Mouse (Mus musculus) embryo, embryonic 9.5 days (tissue): ENCODE data around the gene Luc7l3.
"Not testable (repeated sequence)": the region's sequence is repeated elsewhere in the genome, so short reads cannot be mapped to it uniquely, and the experiment has no call there.

Experiments
- DNase-seq: peaks from one replicate; pipeline ENCODE4 v3.0.0-alpha.2; 2017; ENCODE audit errors: extremely low spot score

Gene Luc7l3

DNA sequence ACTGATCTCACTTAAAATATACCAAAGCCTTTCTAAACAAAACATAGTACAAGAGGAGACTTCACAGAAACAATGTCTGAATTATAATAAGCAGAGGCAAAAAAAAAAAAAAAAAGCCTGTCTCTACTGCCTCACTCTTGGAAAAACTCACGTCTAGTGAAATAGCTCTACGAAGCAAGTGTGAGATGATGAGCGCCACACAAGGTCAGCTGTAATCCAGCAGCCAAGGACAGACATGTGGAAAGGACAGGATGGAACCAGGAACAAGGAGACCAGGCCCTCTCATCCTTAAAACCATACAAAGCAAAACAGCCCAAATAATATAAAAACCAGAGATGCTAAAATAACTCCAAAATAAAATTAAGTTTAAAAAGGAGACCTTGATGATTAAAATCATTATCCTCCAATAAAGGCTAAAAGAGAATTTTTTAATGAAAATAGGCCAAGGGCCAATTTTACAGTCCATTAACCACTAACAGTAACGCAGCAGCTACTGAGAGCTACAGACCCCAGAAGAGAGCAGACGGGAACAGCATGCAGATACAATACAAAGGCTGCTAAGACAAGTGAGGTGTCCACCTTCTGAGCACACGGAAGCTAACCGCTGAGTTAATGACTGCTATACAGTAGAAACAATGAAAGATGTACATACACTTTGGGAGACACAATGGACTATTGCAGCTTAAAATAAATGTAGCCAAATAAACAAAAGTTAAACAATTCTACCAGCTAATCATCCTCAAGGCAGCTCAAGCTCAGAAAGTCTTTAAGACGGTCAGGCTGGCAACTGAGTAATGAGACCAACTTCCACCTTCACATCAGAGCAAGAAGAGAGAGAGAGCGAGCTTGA lies 26.6 kb downstream of the Luc7l3 start:
- no peak for DNase-seq

- DNase-seq: no peak
Observed at GRCm38 (mm10) chr11:94290062-94290740, 31.6 kb downstream of the Luc7l3 start.

DNA sequence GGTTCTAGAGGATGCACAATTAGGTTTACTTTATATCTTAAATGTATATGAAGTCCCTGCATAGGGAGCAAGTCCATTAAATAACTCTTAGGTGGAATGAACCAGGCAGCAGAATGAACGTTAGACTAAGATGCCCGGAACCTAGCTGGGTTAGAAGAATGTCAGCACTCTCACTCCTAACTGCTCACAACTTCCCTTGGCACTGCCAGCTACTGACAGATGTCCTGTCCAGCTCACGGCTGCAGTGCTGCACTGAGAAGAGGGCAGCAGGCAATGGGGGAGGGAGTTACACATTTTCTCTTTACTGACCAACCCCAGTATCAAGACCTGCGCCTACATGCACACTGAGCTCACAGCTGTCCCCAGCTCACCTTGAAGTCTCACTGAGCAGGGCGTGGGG lies 34.7 kb downstream of the Luc7l3 start:
- DNase-seq: no peak

- DNase-seq: no peak
Observed at GRCm38 (mm10) chr11:94285886-94286574, 35.8 kb downstream of the Luc7l3 start.

- DNase-seq: no peak
Observed at GRCm38 (mm10) chr11:94283536-94284099, 38.2 kb downstream of the Luc7l3 start.

DNA sequence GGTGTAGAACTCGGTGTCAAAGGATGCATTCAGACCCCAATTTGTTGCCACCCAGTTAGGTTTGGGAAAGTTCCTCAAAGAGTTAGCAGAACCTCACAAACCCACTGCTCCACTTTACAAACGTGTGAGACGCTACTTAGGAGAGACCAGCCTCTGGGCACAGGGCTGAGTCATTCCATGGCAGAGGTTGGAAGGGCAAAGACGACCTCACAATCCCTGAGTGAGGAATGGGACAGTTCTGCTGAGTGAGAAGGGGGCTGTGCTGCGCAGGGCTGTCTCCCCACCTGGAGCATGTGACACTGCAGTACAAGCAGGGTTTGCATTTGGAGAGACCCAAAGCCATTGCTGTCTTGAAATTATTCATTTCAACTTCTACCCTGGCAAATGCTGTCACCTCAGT lies 39.5 kb downstream of the Luc7l3 start:
- no peak for DNase-seq

DNA sequence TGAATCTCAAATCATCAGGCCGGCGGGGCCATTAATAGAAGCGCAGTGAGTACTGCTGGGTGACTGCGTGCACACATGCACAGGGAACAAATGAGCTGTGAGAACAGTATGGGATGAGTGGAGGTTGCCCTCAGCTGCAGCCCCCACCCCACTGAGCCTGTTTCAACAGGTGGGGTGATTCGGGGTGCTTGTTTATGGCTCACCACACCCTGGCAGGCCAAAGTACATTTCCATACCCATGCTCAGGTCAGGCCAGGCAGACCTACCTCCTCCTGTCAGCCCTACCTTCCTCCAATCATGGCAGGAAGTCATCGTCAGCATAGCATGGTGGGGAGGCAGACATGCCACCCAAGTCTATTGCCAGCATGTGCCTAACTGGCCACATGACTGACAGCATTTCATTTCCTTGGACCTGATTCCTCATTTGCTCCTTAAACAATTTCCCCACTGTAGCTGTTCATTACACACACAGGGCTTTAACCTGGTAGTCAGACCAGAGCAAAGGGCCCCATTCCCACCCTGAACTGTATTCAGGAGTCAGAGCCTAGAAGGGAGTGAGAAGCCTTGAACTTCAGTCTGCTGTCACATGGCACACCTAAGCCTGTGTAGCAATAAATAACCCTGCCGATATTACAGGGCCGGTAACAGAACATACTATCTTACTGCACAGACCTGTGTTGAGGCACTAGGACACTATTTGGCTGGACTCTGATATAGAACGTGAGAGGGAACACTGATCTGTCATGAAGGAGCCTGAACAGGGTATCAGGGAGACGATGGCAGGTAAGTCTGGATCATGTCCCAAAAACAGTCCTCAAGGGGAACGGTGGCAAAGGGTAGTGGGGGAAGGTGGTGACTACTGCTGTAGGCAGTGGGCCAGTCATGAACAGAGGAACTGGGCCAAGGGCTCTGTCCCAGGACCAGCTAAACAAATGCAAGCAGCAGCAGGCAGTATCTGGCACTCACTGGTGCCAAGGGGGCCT lies 40.3 kb downstream of the Luc7l3 start, which contains the start of gene Gm21885:
Gene Gm21885 (plus strand): TSS at position 675 of the 983 bp plus-strand sequence.
- no peak for DNase-seq

DNA sequence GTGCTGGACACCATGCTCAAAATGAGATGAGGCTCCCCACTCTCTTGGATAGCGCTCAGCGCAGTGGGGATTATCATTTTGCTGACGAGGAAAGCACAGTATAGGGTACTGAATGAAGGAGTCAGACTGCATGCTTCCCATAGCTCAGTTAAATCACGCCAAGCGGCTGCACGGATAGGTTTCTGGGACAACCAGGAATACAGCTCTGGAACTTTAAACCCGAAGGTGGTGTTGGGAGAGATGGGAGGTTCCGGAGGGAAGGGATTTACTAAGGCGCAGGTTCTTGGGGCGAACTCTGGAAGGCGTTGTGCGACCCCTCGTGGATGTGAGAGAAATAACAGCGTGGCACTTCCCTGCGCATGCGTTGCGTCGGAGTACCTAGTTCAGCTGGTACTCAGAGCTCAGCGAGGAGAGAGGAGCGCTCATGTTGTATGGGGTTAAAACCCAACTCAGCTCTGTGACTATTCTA lies 44.9 kb downstream of the Luc7l3 start:
- DNase-seq: peak; percentile 84

GRCm38 (mm10) chr11:94275686-94276085 lies 46.1 kb downstream of the Luc7l3 start:
- DNase-seq: no peak

- DNase-seq: no peak
Observed at GRCm38 (mm10) chr11:94275226-94275625, 46.6 kb downstream of the Luc7l3 start.

DNA sequence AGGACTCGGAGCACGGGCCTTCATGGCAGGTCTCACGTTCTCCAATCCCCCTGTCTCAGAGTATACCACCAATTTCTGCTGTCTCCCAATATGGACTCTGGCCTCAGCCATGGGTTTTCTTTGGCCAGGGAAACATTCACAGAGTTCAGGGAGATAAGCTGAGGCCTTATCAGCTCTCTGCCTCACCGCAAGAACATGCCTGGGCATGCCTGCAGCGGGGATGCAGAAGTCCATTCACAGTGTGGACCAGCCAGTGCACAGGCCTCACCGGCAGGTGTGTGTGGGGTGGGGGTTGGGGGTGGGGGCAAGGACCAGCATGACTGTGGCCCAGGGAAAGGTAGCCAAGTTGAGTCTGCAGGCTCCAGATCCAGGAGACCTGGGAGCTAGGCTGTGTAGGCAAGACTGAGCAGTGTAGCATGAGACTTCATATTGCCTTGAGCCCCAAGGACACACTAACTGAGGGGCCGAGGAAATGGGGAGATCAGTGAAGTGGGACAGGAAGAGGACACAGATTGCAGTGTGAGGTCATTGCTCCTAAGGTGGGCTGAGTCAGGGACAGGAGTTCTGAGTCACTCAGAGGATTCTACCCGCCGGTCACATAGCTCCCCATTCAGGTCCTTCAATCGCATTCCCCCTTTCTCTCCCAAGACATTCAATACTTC lies 47.5 kb downstream of the Luc7l3 start:
- DNase-seq: no peak

GRCm38 (mm10) chr11:94272960-94273927 lies 48.5 kb downstream of the Luc7l3 start:
- DNase-seq: no peak

- DNase-seq: no peak
Observed at GRCm38 (mm10) chr11:94271015-94271414, 50.8 kb downstream of the Luc7l3 start.

DNA sequence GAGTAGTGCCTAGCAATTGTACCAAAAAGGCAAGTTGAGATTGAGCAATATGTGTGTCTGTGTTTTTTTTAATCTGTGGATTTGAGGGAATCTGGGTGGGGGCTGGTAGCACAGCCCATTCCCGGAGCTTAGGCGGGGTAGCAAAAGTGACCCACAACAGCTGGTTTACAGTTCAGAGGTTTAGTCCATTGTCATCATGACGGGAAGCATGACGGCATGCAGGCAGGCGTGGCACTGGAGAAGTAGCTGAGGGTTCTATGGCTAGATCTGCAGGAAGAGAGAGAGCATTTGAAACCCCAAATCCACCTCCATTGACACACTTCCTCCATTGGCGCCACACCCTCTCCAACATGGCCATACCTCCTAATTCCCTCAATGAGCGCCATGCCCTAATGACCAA lies 51.9 kb downstream of the Luc7l3 start:
- no peak for DNase-seq

DNA sequence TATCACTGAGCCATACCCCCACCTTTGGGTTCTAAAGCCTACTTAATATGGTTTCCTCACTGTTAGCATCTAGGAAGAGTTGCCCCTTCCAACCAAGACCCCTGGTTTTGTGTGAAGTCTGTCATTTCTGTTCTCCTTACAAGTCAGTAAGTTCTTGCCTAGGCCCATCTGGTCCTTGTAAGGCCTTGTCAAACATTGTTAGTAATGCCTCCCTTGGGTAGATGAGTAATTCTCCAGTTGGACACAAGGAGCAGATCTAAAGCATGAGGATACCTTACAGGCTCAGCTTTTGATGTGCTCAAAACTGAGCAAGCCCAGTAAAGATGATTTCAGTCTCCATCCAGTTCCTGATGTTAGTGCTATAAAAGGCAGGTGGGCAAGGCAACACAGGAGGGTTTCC lies 53.0 kb downstream of the Luc7l3 start:
- no peak for DNase-seq

DNA sequence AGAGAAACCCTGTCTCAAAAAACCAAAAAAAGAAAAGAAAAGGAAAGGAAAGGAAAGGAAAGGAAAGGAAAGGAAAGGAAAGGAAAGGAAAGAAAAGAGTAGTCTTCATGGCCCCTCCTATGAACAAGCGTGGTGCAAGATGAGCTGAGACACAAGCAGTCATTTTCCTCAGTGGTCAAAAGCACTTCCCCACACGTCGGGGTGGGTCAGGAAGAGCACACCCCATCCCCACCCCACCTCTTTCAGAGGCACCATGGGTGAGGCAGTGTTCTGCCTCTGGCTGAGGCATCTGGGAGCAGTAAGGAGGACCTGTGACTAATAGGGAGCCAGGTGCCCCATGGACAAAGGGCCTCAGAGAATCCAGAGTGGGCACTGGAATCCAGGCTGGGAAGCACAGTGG lies 55.6 kb downstream of the Luc7l3 start:
- not testable (repeated sequence) for DNase-seq

DNA sequence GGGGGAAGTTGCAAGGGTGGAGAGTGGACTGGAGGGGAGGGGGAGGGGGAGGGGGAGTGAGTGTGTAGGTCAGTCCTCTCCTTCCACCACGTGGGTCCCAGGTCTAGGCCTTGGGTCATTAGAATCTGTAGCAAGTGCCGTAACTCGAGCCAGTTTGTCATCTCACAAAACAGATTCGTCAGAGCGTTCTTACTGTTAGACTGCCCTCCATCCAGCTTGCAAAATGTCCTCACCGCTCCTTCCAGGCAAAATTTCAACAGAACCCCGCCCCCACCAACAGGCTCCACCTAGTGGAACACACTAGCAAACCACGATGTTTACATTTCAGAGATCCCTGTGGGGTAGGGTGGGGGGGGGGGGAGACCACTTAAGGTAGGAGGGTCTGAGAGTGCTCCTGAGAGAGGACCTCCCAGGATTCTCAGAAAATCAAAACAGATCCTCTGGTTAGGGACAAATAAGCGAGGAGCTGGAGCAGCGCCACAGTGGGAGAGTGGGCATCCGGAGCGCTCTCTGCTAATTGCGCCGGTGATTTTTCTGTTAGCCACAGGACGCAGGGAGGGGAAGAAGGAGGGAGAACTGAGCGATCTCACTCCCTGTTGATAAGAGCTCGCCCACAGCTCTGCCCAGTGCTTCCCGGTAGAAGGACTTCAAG lies 56.5 kb downstream of the Luc7l3 start:
- DNase-seq: peak; percentile 69

GRCm38 (mm10) chr11:94261585-94262370 lies 60.0 kb downstream of the Luc7l3 start:
- no peak for DNase-seq
